Mouse (Mus musculus) urinary bladder, postnatal 36 days (tissue): Measurements from ENCODE around the gene Dgki.
A peak's percentile ranks its signal among the peaks of the same experiment; 100 is the strongest.
"Not testable (repeated sequence)": the region's sequence is repeated elsewhere in the genome, so short reads cannot be mapped to it uniquely, and the experiment has no call there.

Experiments used
- DNase-seq, 2 experiments: peaks; one replicate each; pipeline ENCODE4 v3.0.0; 2022; ENCODE audit warnings: low spot score in 2 of 2, mixed read lengths in 1 of 2

Dgki gene

GRCm38 (mm10) chr6:37150038-37150437, 149.9 kb downstream of the Dgki start:
- DNase-seq, result no peak

GRCm38 (mm10) chr6:37149196-37149595, 150.8 kb downstream of the Dgki start:
- DNase-seq, result no peak

- DNase-seq, result no peak
These were observed 152.5 kb downstream of the Dgki start for GRCm38 (mm10) chr6:37147431-37148022.

- DNase-seq, result peak in 1 of 2 experiments; percentile 4
These were observed 156.2 kb downstream of the Dgki start for GRCm38 (mm10) chr6:37143867-37144163.

- peak in 1 of 2 experiments; percentile 2 for DNase-seq
These were observed 156.8 kb downstream of the Dgki start for GRCm38 (mm10) chr6:37142991-37143866.

- no peak for DNase-seq
These were observed 161.2 kb downstream of the Dgki start for GRCm38 (mm10) chr6:37138816-37139215.

GRCm38 (mm10) chr6:37131257-37131656, 168.7 kb downstream of the Dgki start:
- no peak for DNase-seq

GRCm38 (mm10) chr6:37120417-37121154, 179.4 kb downstream of the Dgki start:
- DNase-seq, result no peak

GRCm38 (mm10) chr6:37119205-37119604, 180.8 kb downstream of the Dgki start:
- DNase-seq, result no peak

- DNase-seq, result no peak
These were observed 186.9 kb downstream of the Dgki start for GRCm38 (mm10) chr6:37113048-37113447.

GRCm38 (mm10) chr6:37106236-37106635, 193.7 kb downstream of the Dgki start:
- not testable (repeated sequence) for DNase-seq

GRCm38 (mm10) chr6:37100413-37100812, 199.6 kb downstream of the Dgki start:
- no peak for DNase-seq

- peak; percentile 54 to 80 for DNase-seq
These were observed 202.4 kb downstream of the Dgki start for GRCm38 (mm10) chr6:37097356-37098155.

GRCm38 (mm10) chr6:37096840-37097305, 203.1 kb downstream of the Dgki start:
- no peak for DNase-seq

- DNase-seq, result no peak
These were observed 210.6 kb downstream of the Dgki start for GRCm38 (mm10) chr6:37089148-37090111.

GRCm38 (mm10) chr6:37082990-37083389, 217.0 kb downstream of the Dgki start:
- DNase-seq, result no peak

- no peak for DNase-seq
These were observed 227.5 kb downstream of the Dgki start for GRCm38 (mm10) chr6:37072401-37073016.

- no peak for DNase-seq
These were observed 230.0 kb downstream of the Dgki start for GRCm38 (mm10) chr6:37069836-37070600.

- no peak for DNase-seq
These were observed 231.2 kb downstream of the Dgki start for GRCm38 (mm10) chr6:37068737-37069136.
